Mouse (Mus musculus) lung, embryonic 14.5 days (tissue): ENCODE data around the gene Dctn2. TPM values are rescaled to one million over a fixed set of nuclear protein-coding genes. Genes with fewer than 3 reads are reported as not detected.

Experiments
- ATAC-seq: fragments of 200-750 bp; cut with Nextera tagmentation; 2 replicates; pipeline ENCODE4 v1.8.0; 2017; ENCODE audit warnings: mild to moderate bottlenecking, moderate TSS enrichment, moderate library complexity; ENCODE audit not compliant: insufficient read depth
- DNase-seq: peaks from one replicate; pipeline ENCODE4 v3.0.0-alpha.2; 2015
- H3K27ac ChIP-seq: fragments of 300-500 bp; sonication (generic); 2 replicates; pipeline ENCODE4 v1.5.1; 2014; ENCODE audit warnings: low read depth, mild to moderate bottlenecking, moderate library complexity
- H3K27me3 ChIP-seq: fragments of 300-500 bp; sonication (generic); 2 replicates; pipeline ENCODE4 v1.6.1; 2014; ENCODE audit warnings: low read length, control low read depth; ENCODE audit not compliant: insufficient read depth
- H3K36me3 ChIP-seq: fragments of 300-500 bp; sonication (generic); 2 replicates; pipeline ENCODE4 v1.6.1; 2014; ENCODE audit warnings: control low read depth; ENCODE audit not compliant: insufficient read depth
- H3K4me1 ChIP-seq: fragments of 300-500 bp; sonication (generic); 2 replicates; pipeline ENCODE4 v1.6.1; 2014; ENCODE audit warnings: antibody characterized with exemption, control low read depth; ENCODE audit not compliant: insufficient read depth
- H3K4me2 ChIP-seq: fragments of 300-500 bp; sonication (generic); 2 replicates; pipeline ENCODE4 v1.6.1; 2014; ENCODE audit warnings: mild to moderate bottlenecking
- H3K4me3 ChIP-seq: fragments of 300-500 bp; sonication (generic); 2 replicates; pipeline ENCODE4 v1.5.1; 2014; ENCODE audit warnings: low read depth, low read length
- H3K9ac ChIP-seq: fragments of 300-500 bp; sonication (generic); 2 replicates; pipeline ENCODE4 v1.6.1; 2014
- H3K9me3 ChIP-seq: fragments of 300-500 bp; sonication (generic); 2 replicates; pipeline ENCODE4 v1.6.1; 2016; ENCODE audit warnings: low read depth, low read length, control low read depth
- CTCF ChIP-seq: IDR thresholded peaks from 2 replicates; pipeline ENCODE4 v1.5.1; 2016; ENCODE audit warnings: antibody characterized with exemption, low read depth
- WGBS: fragments of 180-500 bp; shearing (Covaris S2); extraction: QIAGEN DNeasy Blood & Tissue Kit; methylation state at CpG from one replicate; pipeline ENCODE4 v1.1.7; 2014; 5-methylcytosine and 5-hydroxymethylcytosine counted together
- polyA plus RNA-seq: library from polyadenylated mRNA; unstranded; fragments of >200 nt; fragmentation: Nextera tagmentation; extraction: Ambion mirVana; gene quantifications from 2 replicates; pipeline ENCODE4 v1.2.1, GENCODE M21; 2014

Gene Dctn2
- polyA plus RNA-seq, 1 experiment from 2014 or later: 160 TPM

DNA sequence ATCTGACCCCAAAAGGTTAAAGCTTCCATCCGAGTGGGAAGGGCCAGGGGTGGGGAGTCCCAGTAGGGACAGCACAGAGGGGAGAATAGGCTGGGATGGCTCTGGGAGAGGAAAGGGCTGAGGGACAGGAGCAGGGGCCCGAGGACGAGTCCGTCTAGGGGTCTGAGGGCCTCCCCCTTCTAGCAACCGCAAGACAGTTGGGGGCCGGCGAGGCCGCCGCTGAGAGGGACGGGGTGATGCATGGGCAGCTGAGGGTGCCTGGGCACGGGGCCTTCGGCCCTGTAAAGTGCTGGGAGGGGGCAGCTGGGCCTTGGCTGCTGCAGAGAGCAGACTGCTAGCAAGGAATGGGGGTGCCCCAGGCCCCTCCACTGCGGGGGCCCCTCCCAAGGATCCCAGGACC lies 19.5 kb downstream of the Dctn2 start:
- H3K9ac ChIP-seq: peak overlapping the region; percentile 20; the same call in 1 of the 2 replicates
- no peak for DNase-seq
- H3K36me3 ChIP-seq: peaks cover 69% of the 10 kb centered on the region
- no peak for ATAC-seq
- peaks cover 20% of the 10 kb centered on the region; the same call in 1 of the 2 replicates for H3K4me1 ChIP-seq
- TF ChIP-seq CTCF: no peak
- H3K9me3 ChIP-seq: no peaks in the 10 kb centered on the region
- no peak overlapping the region for H3K4me2 ChIP-seq
- H3K27me3 ChIP-seq: no peaks in the 10 kb centered on the region; the same call in 1 of the 2 replicates
- 74% methylated on average over 13 of the region's 13 CpGs for WGBS
- H3K27ac ChIP-seq: no peak overlapping the region
- H3K4me3 ChIP-seq: peak overlapping the region; percentile 3; the same call in 1 of the 2 replicates

- ATAC-seq: no peak
- H3K4me1 ChIP-seq: peaks cover 20% of the 10 kb centered on the region; the same call in 1 of the 2 replicates
- no peaks in the 10 kb centered on the region for H3K9me3 ChIP-seq
- H3K9ac ChIP-seq: no peak overlapping the region
- no peak overlapping the region for H3K27ac ChIP-seq
- H3K4me2 ChIP-seq: peak overlapping the region; percentile 83; the same call in 1 of the 2 replicates
- H3K27me3 ChIP-seq: no peaks in the 10 kb centered on the region; the same call in 1 of the 2 replicates
- H3K36me3 ChIP-seq: peaks cover 63% of the 10 kb centered on the region
- WGBS: 63% methylated on average over 7 of the region's 7 CpGs
- no peak for TF ChIP-seq CTCF
- DNase-seq: no peak
- no peak overlapping the region for H3K4me3 ChIP-seq
Observed at GRCm38 (mm10) chr10:127286194-127286593, 20.0 kb downstream of the Dctn2 start.

DNA sequence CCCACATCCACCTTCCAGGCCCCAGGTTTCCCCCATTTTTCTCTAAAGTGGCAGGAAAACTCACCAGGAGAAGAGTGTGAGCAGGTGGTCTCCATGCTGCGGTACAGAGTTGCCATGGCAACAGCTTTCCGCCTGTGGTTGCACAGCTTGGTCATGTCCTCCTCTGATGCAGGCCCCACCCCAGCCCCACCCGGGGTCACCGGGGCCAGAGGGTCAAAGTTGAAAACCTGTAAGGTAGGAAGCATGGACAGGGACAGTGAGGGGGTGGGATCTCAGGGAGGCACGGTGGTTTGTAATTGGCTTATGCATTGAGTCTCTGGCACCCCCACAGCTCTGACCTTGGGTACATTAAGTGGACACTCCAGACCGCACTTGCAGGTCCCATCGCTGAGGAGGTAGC lies 20.6 kb downstream of the Dctn2 start:
- 50% methylated on average over 7 of the region's 7 CpGs for WGBS
- H3K9ac ChIP-seq: no peak overlapping the region
- peak overlapping the region; percentile 65; the same call in 1 of the 2 replicates for H3K4me3 ChIP-seq
- peak overlapping the region; percentile 83 for H3K4me2 ChIP-seq
- H3K27me3 ChIP-seq: no peaks in the 10 kb centered on the region; the same call in 1 of the 2 replicates
- ATAC-seq (no peak), DNase-seq (no peak)
- peaks cover 58% of the 10 kb centered on the region for H3K36me3 ChIP-seq
- no peak for TF ChIP-seq CTCF
- H3K27ac ChIP-seq: no peak overlapping the region
- no peaks in the 10 kb centered on the region for H3K9me3 ChIP-seq
- H3K4me1 ChIP-seq: peaks cover 25% of the 10 kb centered on the region; the same call in 1 of the 2 replicates

- H3K9me3 ChIP-seq: no peaks in the 10 kb centered on the region
- H3K27ac ChIP-seq: peak overlapping the region; percentile 99; the same call in 1 of the 2 replicates
- peak overlapping the region; percentile 71 for H3K9ac ChIP-seq
- H3K4me2 ChIP-seq: peak overlapping the region; percentile 83
- peaks cover 51% of the 10 kb centered on the region for H3K36me3 ChIP-seq
- no peak for DNase-seq
- TF ChIP-seq CTCF: no peak
- no peaks in the 10 kb centered on the region; the same call in 1 of the 2 replicates for H3K27me3 ChIP-seq
- peak overlapping the region; percentile 65 for H3K4me3 ChIP-seq
- 66% methylated on average over 15 of the region's 15 CpGs for WGBS
- no peak for ATAC-seq
- H3K4me1 ChIP-seq: peaks cover 30% of the 10 kb centered on the region; the same call in 1 of the 2 replicates
Observed at GRCm38 (mm10) chr10:127287271-127287935, 21.2 kb downstream of the Dctn2 start.

- Histone ChIP-seq H3K4me3 (peak overlapping the region; percentile 65), H3K4me1 (peaks cover 30% of the 10 kb centered on the region; the same call in 1 of the 2 replicates), H3K4me2 (peak overlapping the region; percentile 83), H3K9me3 (no peaks in the 10 kb centered on the region), H3K27me3 (no peaks in the 10 kb centered on the region; the same call in 1 of the 2 replicates), H3K36me3 (peaks cover 46% of the 10 kb centered on the region), H3K9ac (peak overlapping the region; percentile 71), H3K27ac (peak overlapping the region; percentile 99)
- ATAC-seq (no peak), DNase-seq (no peak)
- WGBS: 0% methylated on average over 3 of the region's 3 CpGs
- no peak for TF ChIP-seq CTCF
Observed at GRCm38 (mm10) chr10:127287936-127288293, 21.7 kb downstream of the Dctn2 start.

GRCm38 (mm10) chr10:127288328-127288799 lies 22.2 kb downstream of the Dctn2 start:
- peak overlapping the region; percentile 83 for H3K4me2 ChIP-seq
- WGBS: 0% methylated on average over 25 of the region's 28 CpGs
- DNase-seq: peak; percentile 74
- H3K4me1 ChIP-seq: peaks cover 30% of the 10 kb centered on the region; the same call in 1 of the 2 replicates
- peak overlapping the region; percentile 71 for H3K9ac ChIP-seq
- H3K27me3 ChIP-seq: no peaks in the 10 kb centered on the region; the same call in 1 of the 2 replicates
- no peak for TF ChIP-seq CTCF
- H3K9me3 ChIP-seq: no peaks in the 10 kb centered on the region
- H3K4me3 ChIP-seq: peak overlapping the region; percentile 65
- ATAC-seq: peak; percentile 17
- peaks cover 43% of the 10 kb centered on the region for H3K36me3 ChIP-seq
- peak overlapping the region; percentile 99 for H3K27ac ChIP-seq
